16 mouse cellular contexts compared by ENCODE assay signal in the genomic region with DNA sequence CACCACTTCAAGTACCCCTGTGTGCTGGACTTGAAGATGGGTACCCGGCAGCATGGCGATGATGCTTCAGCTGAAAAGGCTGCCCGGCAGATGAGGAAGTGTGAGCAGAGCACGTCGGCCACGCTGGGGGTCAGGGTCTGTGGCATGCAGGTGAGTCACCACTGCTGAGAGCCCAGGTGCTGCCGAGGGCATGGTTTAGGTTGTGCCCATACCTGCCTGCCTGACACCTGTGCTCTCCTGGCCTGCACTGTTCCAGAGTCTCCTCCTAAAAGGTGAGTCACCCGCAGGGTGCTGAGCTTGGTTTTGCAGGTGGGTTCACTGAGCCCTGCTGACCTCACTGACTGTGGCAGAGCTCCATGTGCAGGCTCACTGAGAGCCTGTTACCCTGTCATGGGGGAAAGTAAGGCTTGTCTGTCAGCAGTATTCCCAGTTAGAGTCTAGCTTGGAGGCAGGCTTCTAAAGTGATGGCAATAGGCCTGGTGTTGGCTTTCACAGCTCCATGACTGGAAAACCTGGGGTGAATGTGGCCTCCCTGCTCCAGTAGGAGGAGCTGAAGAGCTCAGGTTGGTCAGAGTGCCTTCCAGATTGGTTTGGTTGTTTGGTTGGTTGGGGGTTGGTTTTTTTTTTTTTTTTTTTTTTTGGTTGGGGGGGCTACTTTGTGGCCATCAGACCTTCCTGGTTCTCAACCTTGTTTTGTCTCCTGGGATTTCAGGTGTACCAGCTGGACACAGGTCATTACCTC. TPM values are rescaled to one million over a fixed set of nuclear protein-coding genes. Genes with fewer than 3 reads are reported as not detected.
A peak's percentile ranks its signal among the peaks of the same experiment; 100 is the strongest.
DNase-seq lines count a peak whose midpoint lies in the region; TF ChIP-seq lines count a peak whose summit lies in the region.
"Had no signal": no experiment of that assay in that cellular context is flagged by ENCODE, and none has a peak within 500 bp of the region (broad histone marks: within the 10 kb centered on the region; RNA-seq: fewer than 3 reads in every experiment).

No protein-coding gene starts in this region.

- no peak for TF ChIP-seq RAD21 in CH12.LX (IDR thresholded peaks at IDR 0.05; ENCODE audit: low read depth, low read length)

- WGBS in liver, adult 2 months = 99% methylated on average over 8 of the region's 8 CpGs

- no peak overlapping the region for H3K4me2 ChIP-seq in CH12.LX (ENCODE audit: insufficient read depth, low read depth, poor library complexity, severe bottlenecking)
- H3K4me2 ChIP-seq: limb, embryonic 13.5 days; midbrain, embryonic 15.5 days; neural tube, embryonic 13.5 days had no signal

- dilution Hi-C loops in CH12.LX (cut with MboI; ENCODE audit: extremely low pct_ligation_motif_present, extremely low pct_unique_long_range_greater_than_20kb, low sequenced_read_pairs) = no loop called here

- H3K36me3 ChIP-seq in liver, adult 2 months (ENCODE audit: control insufficient read depth, insufficient read depth, low read length) = peaks cover 18% of the 10 kb centered on the region
- peaks cover 41 to 68% of the 10 kb centered on the region in 2 experiments for H3K36me3 ChIP-seq in CH12.LX (replicated peaks in 1 of 2; ENCODE audit: control insufficient read depth in 1 of 2, insufficient read depth in 1 of 2, low read length in 1 of 2)

- peaks cover 4% of the 10 kb centered on the region; the same call in 1 of the 2 replicates for H3K79me2 ChIP-seq in liver, adult 2 months (ENCODE audit: control insufficient read depth, insufficient read depth, low read length)
- no peaks in the 10 kb centered on the region for H3K79me2 ChIP-seq in CH12.LX (replicated peaks; ENCODE audit: control insufficient read depth, extremely low read depth, insufficient read depth, poor library complexity, severe bottlenecking)

- H3K9me3 ChIP-seq in CH12.LX (replicated peaks; ENCODE audit: low read length) = no peaks in the 10 kb centered on the region
- H3K9me3 ChIP-seq: limb, embryonic 13.5 days; midbrain, embryonic 15.5 days; neural tube, embryonic 13.5 days had no signal

- H3K27ac ChIP-seq in liver, adult 2 months (replicated peaks; ENCODE audit: insufficient read depth, low read depth, low read length) = no peak overlapping the region
- H3K27ac ChIP-seq in CH12.LX (ENCODE audit: insufficient read depth, low read depth) = no peak overlapping the region
- H3K27ac ChIP-seq: limb, embryonic 13.5 days; midbrain, embryonic 15.5 days; neural tube, embryonic 13.5 days had no signal

- peak; percentile 33; the same call in 1 of the 2 replicates for TF ChIP-seq CTCF in liver, adult 2 months (IDR thresholded peaks at IDR 0.05; ENCODE audit: low read depth, low read length)
- TF ChIP-seq CTCF in CH12.LX (conservative IDR thresholded peaks at IDR 0.05 in 1 of 2, IDR thresholded peaks at IDR 0.05 in 1 of 2; ENCODE audit: low read depth in 2 of 2, low read length in 2 of 2) = peak in 1 of 2 experiments; percentile 45; a peak in 2 of 4 replicates

- TF ChIP-seq POLR2A in liver, adult 2 months (IDR thresholded peaks at IDR 0.05; ENCODE audit: extremely low read depth, insufficient read depth, low read length) = no peak
- no peak for TF ChIP-seq POLR2A in CH12.LX (IDR thresholded peaks at IDR 0.05; ENCODE audit: low read depth, low read length)

- no peak overlapping the region for H3K9ac ChIP-seq in liver, adult 2 months (ENCODE audit: low read depth, low read length)
- no peak overlapping the region for H3K9ac ChIP-seq in CH12.LX (ENCODE audit: insufficient read depth, low read depth)
- H3K9ac ChIP-seq: limb, embryonic 13.5 days; midbrain, embryonic 15.5 days; neural tube, embryonic 13.5 days had no signal

- H3K4me1 ChIP-seq in liver, adult 2 months (ENCODE audit: control insufficient read depth, insufficient read depth, low read length) = peaks cover 7% of the 10 kb centered on the region; the same call in 1 of the 2 replicates
- H3K4me1 ChIP-seq in CH12.LX (ENCODE audit: control insufficient read depth in 1 of 2, insufficient read depth in 2 of 2) = peaks cover under 1 to 17% of the 10 kb centered on the region in 2 experiments; a peak in 2 of 4 replicates

- no peak for TF ChIP-seq EP300 in CH12.LX (IDR thresholded peaks at IDR 0.05; ENCODE audit: low read length)

- in situ Hi-C loops in CH12.LX (cut with MboI; ENCODE audit: low pct_ligation_motif_present, low pct_unique_long_range_greater_than_20kb, low sequenced_read_pairs) = no loop called here

- no peaks in the 10 kb centered on the region for H3K27me3 ChIP-seq in liver, adult 2 months (ENCODE audit: control insufficient read depth, insufficient read depth, low read length)
- no peaks in the 10 kb centered on the region for H3K27me3 ChIP-seq in CH12.LX (replicated peaks)
- H3K27me3 ChIP-seq: limb, embryonic 13.5 days; midbrain, embryonic 15.5 days; neural tube, embryonic 13.5 days had no signal

- H3K4me3 ChIP-seq in liver, adult 2 months (ENCODE audit: insufficient read depth, low read depth, low read length) = no peak overlapping the region
- no peak overlapping the region for H3K4me3 ChIP-seq in CH12.LX (replicated peaks in 1 of 3; ENCODE audit: low read depth in 2 of 3, low read length in 2 of 3, poor library complexity in 1 of 3)
- H3K4me3 ChIP-seq: limb, embryonic 13.5 days; midbrain, embryonic 15.5 days; neural tube, embryonic 13.5 days had no signal

- peak; percentile 92 for DNase-seq in heart, adult 11 months
- no peak for DNase-seq in heart, adult 18-20 months
- no peak for DNase-seq in liver, adult 2 months (ENCODE audit: extremely low read depth, low read depth, low spot score)
- no peak for DNase-seq in liver
- DNase-seq in CH12.LX (ENCODE audit: extremely low read depth) = no peak
- peak; percentile 74 for DNase-seq in R1 (ENCODE audit: low read depth, low spot score)
- DNase-seq in spleen, postnatal 36 days (ENCODE audit: low spot score in 2 of 2) = no peak
- DNase-seq: adrenal gland, adult 2 months; cerebellum, postnatal 14 days; kidney, postnatal 25 days; lung, postnatal 4 days; thymus, postnatal 36 days had no signal

TF ChIP-seq in CH12.LX, 34 proteins besides CTCF, POLR2A, EP300 and RAD21:
- no peak for TF ChIP-seq ZMIZ1 (IDR thresholded peaks at IDR 0.05; ENCODE audit: low read depth, low read length)
- TF ChIP-seq ZNF384 (IDR thresholded peaks at IDR 0.05; ENCODE audit: low read depth, low read length) = peak; percentile 7; the same call in 1 of the 2 replicates
- TF ChIP-seq SMC3 (IDR thresholded peaks at IDR 0.05; ENCODE audit: low read depth, low read length) = peak; percentile 16; the same call in 1 of the 2 replicates
- no peak for TF ChIP-seq NELFE (IDR thresholded peaks at IDR 0.05; ENCODE audit: low read depth, low read length)
- TF ChIP-seq MAX (IDR thresholded peaks at IDR 0.05; ENCODE audit: low read length) = no peak

RNA-seq across cellular contexts. Expression of a gene that starts 4.1 kb away (rescaled TPM):
- 10 to 100 TPM; 10.5 to 10.6 TPM for total RNA-seq in heart, adult 18-20 months (2021)
- total RNA-seq in liver, adult 2 months (2014; rRNA removed) = 14.0 and 54.7 TPM in 2 replicates
- polyA plus RNA-seq in liver, adult 2 months (2012; rRNA removed) = 16.5 and 21.4 TPM in 2 replicates
- total RNA-seq in CH12.LX (2012; rRNA removed) = 20.9 and 33.4 TPM in 2 replicates
- total RNA-seq in CH12.LX (2014; rRNA removed) = 17.9 and 18.4 TPM in 2 replicates
- polyA plus RNA-seq in CH12.LX (2012; ENCODE audit: insufficient read length, low read depth) = 19.2 and 21.8 TPM in 2 replicates

RNA-seq across cellular contexts. Expression of a gene that starts 8.0 kb away (rescaled TPM):
- 1 to 10 TPM; 1.4 to 1.8 TPM for total RNA-seq in heart, adult 18-20 months (2021)
- total RNA-seq in liver, adult 2 months (2014; rRNA removed) = 0.37 and 0.47 TPM in 2 replicates
- polyA plus RNA-seq in liver, adult 2 months (2012; rRNA removed) = 1.2 and 2.8 TPM in 2 replicates
- total RNA-seq in CH12.LX (2012; rRNA removed) = 2.0 and 3.1 TPM in 2 replicates
- total RNA-seq in CH12.LX (2014; rRNA removed) = 1.7 and 2.2 TPM in 2 replicates
- polyA plus RNA-seq in CH12.LX (2012; ENCODE audit: insufficient read length, low read depth) = 3.3 and 4.4 TPM in 2 replicates

RNA-seq across cellular contexts. Expression of a gene that starts 35.3 kb away (rescaled TPM):
- total RNA-seq in heart, adult 18-20 months (2021) = under 1 TPM in 1 of 2 experiments, not detected in 1; 0.36 TPM
- 143 and 177 TPM in 2 replicates for total RNA-seq in liver, adult 2 months (2014; rRNA removed)
- polyA plus RNA-seq in liver, adult 2 months (2012; rRNA removed) = 203 and 264 TPM in 2 replicates
- 33.2 and 59.6 TPM in 2 replicates for total RNA-seq in CH12.LX (2012; rRNA removed)
- 16.9 and 19.6 TPM in 2 replicates for total RNA-seq in CH12.LX (2014; rRNA removed)
- 19.7 and 21.4 TPM in 2 replicates for polyA plus RNA-seq in CH12.LX (2012; ENCODE audit: insufficient read length, low read depth)
- total RNA-seq: heart, postnatal 25 days had no signal
- polyA plus RNA-seq: midbrain, embryonic 15.5 days had no signal

RNA-seq across cellular contexts. Expression of a gene that starts 38.2 kb away (rescaled TPM):
- total RNA-seq in heart, adult 18-20 months (2021) = 10 to 100 TPM; 83.4 to 86.8 TPM
- total RNA-seq in liver, adult 2 months (2014; rRNA removed) = 19.6 and 29.6 TPM in 2 replicates
- 79.8 and 97.5 TPM in 2 replicates for polyA plus RNA-seq in liver, adult 2 months (2012; rRNA removed)
- total RNA-seq in CH12.LX (2012; rRNA removed) (28.8 and 32.3 TPM in 2 replicates), CH12.LX (2014; rRNA removed) (6.6 and 10.0 TPM in 2 replicates)
- polyA plus RNA-seq in CH12.LX (2012; ENCODE audit: insufficient read length, low read depth) = 40.4 and 50.0 TPM in 2 replicates

RNA-seq across cellular contexts. Expression of a gene that starts 42.6 kb away (rescaled TPM):
- total RNA-seq in heart, adult 18-20 months (2021) = 10 to 100 TPM; 30.4 to 32.0 TPM
- total RNA-seq in liver, adult 2 months (2014; rRNA removed) = 40.1 and 47.7 TPM in 2 replicates
- polyA plus RNA-seq in liver, adult 2 months (2012; rRNA removed) = 45.7 and 46.3 TPM in 2 replicates
- 34.7 and 40.7 TPM in 2 replicates for total RNA-seq in CH12.LX (2012; rRNA removed)
- total RNA-seq in CH12.LX (2014; rRNA removed) = 23.3 and 27.1 TPM in 2 replicates
- polyA plus RNA-seq in CH12.LX (2012; ENCODE audit: insufficient read length, low read depth) = 25.6 and 26.0 TPM in 2 replicates

Comparison
In these comparisons a context has a peak if more than half of its experiments do, and no peak if none do; other contexts are left out.
1. DNase-seq: peak in heart, adult 11 months (single experiment) and R1 (single experiment); none in heart, adult 18-20 months (0 of 2), liver, adult 2 months (single experiment), liver (single experiment), CH12.LX (single experiment) and spleen, postnatal 36 days (0 of 2).
2. RNA of a gene that starts 35.3 kb away (total RNA-seq): 143 to 177 TPM in liver, adult 2 months and 16.9 to 59.6 TPM in CH12.LX; 0.36 TPM in heart, adult 18-20 months; every median in the first group is over 10 times any median in the second.